Mouse (Mus musculus) MEL (cell line): ENCODE results near the gene Gm4302.
"Not testable (repeated sequence)": the region's sequence is repeated elsewhere in the genome, so short reads cannot be mapped to it uniquely, and the experiment has no call there.

Experiments used
- CHD1 ChIP-seq: IDR thresholded peaks from 2 replicates; pipeline ENCODE4 v1.6.1; 2012; ENCODE audit warnings: low read depth, mild to moderate bottlenecking, inconsistent platforms, low read length, improper control_type of control experiment
- CTCF ChIP-seq, 3 experiments: IDR thresholded peaks in 2 of 3; conservative IDR thresholded peaks in 1 of 3; 2 replicates each; pipeline ENCODE4 v1.5.1; 2011 to 2012; ENCODE audit warnings: low read length in 3 of 3, low read depth in 2 of 3, mild to moderate bottlenecking in 2 of 3, improper control_type of control experiment in 1 of 3, inconsistent platforms in 1 of 3, mixed read lengths in 1 of 3, moderate library complexity in 1 of 3; ENCODE audit not compliant: control insufficient read depth in 1 of 3, insufficient read depth in 1 of 3, poor library complexity in 1 of 3, severe bottlenecking in 1 of 3
- ELF1 ChIP-seq: IDR thresholded peaks from 2 replicates; pipeline ENCODE4 v1.6.1; 2014; ENCODE audit warnings: low read depth, mild to moderate bottlenecking, inconsistent platforms, low read length, improper control_type of control experiment, moderate library complexity
- EP300 ChIP-seq, 2 experiments: IDR thresholded peaks; 2 replicates each; pipeline ENCODE4 v1.6.1; 2011; ENCODE audit warnings: improper control_type of control experiment in 2 of 2, low read length in 2 of 2, low read depth in 1 of 2, mild to moderate bottlenecking in 1 of 2
- GABPA ChIP-seq: IDR thresholded peaks from 2 replicates; pipeline ENCODE4 v1.6.1; 2012; ENCODE audit warnings: low read depth, mild to moderate bottlenecking, inconsistent platforms, low read length, improper control_type of control experiment, moderate library complexity
- MAX ChIP-seq: IDR thresholded peaks from 2 replicates; pipeline ENCODE4 v1.6.1; 2011; ENCODE audit warnings: low read length, improper control_type of control experiment
- MXI1 ChIP-seq: IDR thresholded peaks from 2 replicates; pipeline ENCODE4 v1.6.1; 2011; ENCODE audit warnings: mild to moderate bottlenecking, low read depth, low read length, improper control_type of control experiment
- POLR2A ChIP-seq, 2 experiments: IDR thresholded peaks; 2 replicates each; pipeline ENCODE4 v1.6.1; 2011 to 2012; ENCODE audit warnings: low read length in 2 of 2, mild to moderate bottlenecking in 2 of 2, control low read depth in 1 of 2, improper control_type of control experiment in 1 of 2, low read depth in 1 of 2, moderate library complexity in 1 of 2; ENCODE audit not compliant: control insufficient read depth in 1 of 2, insufficient read depth in 1 of 2, poor library complexity in 1 of 2
- TAL1 ChIP-seq: IDR thresholded peaks from 2 replicates; pipeline ENCODE4 v1.6.1; 2012; ENCODE audit warnings: mild to moderate bottlenecking, inconsistent platforms, low read length, moderate library complexity, mixed read lengths
- TBP ChIP-seq: IDR thresholded peaks from 2 replicates; pipeline ENCODE4 v1.8.0; 2011; ENCODE audit warnings: low read depth, low read length, improper control_type of control experiment
- TCF12 ChIP-seq: IDR thresholded peaks from 2 replicates; pipeline ENCODE4 v1.6.1; 2014; ENCODE audit warnings: low read depth, mild to moderate bottlenecking, inconsistent platforms, low read length, improper control_type of control experiment, moderate library complexity

DNA sequence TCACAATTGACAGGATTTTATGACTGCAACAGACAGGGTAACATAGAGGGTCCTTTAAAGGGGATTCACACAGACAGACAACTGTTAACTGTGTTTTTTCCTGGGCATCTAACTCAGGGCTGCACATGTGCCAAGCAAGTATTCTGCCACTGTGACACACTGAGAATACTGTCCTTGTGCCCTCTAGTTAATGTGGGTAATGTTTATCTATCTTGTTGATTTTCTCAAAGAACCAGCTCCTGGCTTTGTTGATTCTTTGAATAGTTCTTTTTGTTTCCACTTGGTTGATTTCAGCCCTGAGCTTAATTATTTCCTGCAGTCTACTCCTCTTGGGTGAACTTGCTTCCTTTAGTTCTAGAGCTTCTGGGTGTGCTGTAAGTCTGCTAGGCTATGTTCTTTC, 40.5 kb upstream of the Gm4302 start:
- not testable (repeated sequence) for TF ChIP-seq EP300 (IDR thresholded peaks at IDR 0.05; ENCODE audit: low read depth in 1 of 2, low read length in 2 of 2); TCF12; CTCF (IDR thresholded peaks at IDR 0.05 in 2 of 3, conservative IDR thresholded peaks at IDR 0.05 in 1 of 3; ENCODE audit: control insufficient read depth in 1 of 3, insufficient read depth in 1 of 3, low read depth in 2 of 3, low read length in 3 of 3, poor library complexity in 1 of 3, severe bottlenecking in 1 of 3); MXI1; ELF1; TAL1; MAX; GABPA; CHD1; POLR2A (IDR thresholded peaks at IDR 0.05; ENCODE audit: control insufficient read depth in 1 of 2, insufficient read depth in 1 of 2, low read depth in 1 of 2, low read length in 2 of 2, poor library complexity in 1 of 2); TBP
